Mouse (Mus musculus) cerebellum, adult 18-20 months (tissue): ENCODE data around the gene Aldh3b3.
A peak's percentile ranks its signal among the peaks of the same experiment; 100 is the strongest.

Source experiments
- DNase-seq, 2 experiments: peaks; one replicate each; pipeline ENCODE4 v3.0.0; 2021

The Aldh3b3 gene

DNA sequence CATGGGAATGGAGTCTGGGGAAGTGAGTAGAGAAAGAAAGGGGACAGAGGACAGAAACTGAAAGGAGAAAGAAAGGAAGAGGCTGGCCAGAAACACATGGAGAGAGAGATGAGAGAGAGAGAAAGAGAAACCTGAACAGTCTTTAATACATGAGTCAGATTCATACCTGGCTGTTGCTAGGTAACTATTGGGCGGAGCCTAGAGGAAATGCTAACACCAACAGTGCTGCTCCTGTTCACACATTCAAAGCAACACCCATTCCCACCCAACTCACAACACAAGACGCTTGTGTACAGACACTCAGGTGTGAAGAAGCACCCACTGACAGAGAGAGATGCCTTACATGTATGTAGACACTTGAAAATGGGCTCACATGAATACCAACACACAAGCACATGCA, 17.4 kb downstream of the Aldh3b3 start:
- DNase-seq, result no peak

DNA sequence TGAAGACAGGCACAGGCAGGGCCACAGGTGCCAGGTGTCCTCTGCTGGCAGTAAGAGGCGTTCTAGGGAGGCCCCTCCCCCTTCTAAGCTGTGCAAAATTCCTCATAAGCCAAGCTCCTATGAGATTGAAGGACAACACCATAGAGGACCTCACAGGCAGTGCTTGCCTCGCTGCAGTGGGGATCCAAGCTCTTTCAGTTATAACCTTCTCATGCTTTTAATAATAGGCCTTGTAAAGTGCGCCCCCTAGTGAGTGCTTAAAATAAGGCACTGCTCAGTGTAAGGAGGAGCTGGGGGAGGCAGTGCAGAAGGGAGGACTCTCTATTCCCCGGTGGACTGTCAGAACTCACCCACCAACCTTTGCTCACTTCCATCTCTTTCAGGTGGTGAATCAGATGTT, 21.9 kb downstream of the Aldh3b3 start:
- peak; percentile 84 to 85 for DNase-seq

DNA sequence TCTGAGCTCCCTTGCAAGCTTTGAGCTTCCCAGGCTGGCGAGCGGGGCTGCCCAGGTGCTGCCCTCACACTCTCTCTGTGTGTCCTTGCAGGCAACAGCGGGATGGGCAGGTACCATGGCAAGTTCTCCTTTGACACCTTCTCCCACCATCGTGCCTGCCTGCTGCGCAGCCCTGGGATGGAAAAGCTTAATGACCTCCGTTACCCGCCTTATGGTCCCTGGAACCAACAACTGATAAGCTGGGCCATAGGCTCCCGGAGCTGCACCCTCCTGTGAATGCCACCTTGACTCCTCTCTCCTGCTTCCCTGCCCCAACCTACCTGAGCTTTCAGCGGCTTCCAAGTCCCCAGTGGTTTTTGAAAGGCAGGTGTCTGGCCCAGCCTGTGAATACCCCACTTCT, 22.5 kb downstream of the Aldh3b3 start:
- DNase-seq, result no peak

DNA sequence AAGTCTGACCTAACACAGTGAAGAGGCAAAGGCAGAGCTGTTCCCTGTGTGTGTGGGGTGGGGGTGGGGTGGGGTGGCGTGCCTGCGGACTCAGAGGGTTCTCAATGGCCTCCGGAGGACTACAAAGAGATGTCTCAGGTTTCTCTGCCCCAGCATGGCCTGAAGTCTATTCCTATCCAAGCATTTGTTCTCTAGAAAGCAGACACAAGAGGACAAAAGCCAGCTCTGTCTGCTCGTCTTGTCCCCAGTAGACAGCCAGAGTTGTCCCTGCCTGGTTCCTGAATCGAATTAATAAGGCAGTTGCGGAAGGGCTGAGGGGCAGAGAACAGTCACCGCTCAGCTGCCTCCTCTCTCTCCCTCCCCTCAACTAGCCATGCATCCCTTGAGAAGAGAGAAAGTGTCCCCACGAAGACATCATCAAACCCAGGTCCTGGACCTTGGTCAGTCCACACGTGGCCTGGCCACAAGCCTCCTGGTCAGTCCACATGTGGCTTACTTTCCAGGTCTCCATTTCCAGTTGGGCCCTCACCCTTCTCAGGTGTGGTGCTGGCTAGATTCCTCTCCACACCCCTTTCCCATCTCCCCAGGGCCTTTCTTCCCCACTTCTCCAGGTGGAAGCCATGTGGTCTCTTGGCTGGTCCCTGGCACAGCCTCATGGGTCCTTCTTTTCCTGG, 25.2 kb downstream of the Aldh3b3 start:
- no peak for DNase-seq

DNA sequence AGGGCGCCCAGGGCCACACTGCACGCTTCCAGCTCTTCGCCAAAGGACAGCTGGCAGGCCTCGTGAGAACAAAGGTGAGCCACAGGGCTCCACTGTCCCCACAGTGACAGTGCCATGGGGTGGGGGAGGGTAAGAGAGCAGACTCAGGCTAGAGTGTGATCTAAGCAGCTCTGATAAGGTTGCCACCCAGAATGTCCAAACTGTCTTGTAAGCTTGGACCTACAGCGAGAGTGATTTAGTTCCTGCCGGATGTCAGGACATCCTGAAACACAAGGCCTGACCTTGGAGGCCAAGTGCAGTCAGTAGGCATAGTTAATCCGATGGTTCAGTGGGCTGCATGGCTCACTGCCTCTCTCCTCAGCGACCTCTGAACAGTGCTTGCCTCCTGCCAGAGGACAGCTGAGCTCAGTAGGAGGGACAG, 26.8 kb downstream of the Aldh3b3 start:
- DNase-seq, result no peak

DNA sequence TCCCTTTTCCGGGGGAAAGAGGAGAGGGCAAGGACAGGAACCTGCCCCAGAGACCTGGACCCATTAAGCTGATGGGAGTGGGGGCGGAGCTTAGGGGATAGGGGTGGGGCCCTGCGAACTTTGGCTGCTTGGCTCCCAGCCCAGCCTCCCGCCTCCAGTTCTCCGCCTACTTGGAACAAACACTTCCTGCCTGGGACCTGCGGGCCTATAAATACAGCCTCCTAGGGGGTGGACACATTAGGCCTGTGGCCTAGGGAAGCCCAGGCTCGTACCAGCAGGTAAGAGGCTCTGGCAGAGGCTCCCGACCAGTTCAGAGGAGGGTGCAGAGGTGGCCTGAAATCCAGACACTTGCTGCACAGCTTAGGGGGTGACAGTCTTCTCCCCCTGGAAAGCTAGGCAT, 27.9 kb downstream of the Aldh3b3 start, which contains the start of gene Acy3:
Gene Acy3, plus strand, starts transcription at position 237 of the 400 bp plus-strand sequence.
- DNase-seq, result no peak

DNA sequence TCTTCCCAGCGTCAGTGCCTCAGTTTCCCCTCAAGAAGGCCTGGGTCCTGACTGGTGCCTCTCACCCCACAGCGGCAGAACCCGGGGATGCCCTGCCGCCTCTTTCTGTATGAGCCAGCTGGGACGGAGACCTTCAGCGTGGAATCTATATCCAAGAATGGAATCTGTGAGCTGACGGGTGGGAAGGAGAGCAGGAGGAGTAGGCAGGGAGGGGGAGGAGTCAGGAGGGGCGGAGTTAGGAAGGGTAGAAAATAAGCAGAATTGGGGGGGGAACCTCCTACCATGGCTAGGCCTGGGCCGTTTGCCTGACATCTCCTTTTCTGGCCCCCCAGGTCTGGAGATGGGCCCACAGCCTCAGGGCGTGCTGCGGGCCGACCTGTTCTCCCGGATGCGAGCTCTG, 29.6 kb downstream of the Aldh3b3 start:
- DNase-seq, result no peak

DNA sequence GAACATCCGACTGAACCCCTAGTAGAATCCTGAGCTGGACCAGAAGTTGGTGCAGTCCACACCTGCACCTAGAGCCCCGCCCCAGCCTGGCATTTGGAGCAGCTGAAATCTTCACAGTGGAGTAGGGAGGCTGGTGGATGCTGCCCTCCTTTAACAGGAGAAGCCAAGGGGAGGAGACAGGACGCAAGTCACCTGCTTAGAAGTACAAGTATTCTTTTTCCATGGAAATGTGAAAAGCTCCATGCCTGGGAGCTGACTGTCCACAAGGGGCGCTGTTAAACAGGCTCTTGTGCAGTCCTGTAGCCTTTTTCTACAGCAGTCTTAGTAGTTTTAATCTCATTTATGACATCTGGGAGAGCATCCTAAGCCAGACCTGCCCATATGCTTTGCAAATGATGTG, 30.3 kb downstream of the Aldh3b3 start:
- DNase-seq, result no peak

DNA sequence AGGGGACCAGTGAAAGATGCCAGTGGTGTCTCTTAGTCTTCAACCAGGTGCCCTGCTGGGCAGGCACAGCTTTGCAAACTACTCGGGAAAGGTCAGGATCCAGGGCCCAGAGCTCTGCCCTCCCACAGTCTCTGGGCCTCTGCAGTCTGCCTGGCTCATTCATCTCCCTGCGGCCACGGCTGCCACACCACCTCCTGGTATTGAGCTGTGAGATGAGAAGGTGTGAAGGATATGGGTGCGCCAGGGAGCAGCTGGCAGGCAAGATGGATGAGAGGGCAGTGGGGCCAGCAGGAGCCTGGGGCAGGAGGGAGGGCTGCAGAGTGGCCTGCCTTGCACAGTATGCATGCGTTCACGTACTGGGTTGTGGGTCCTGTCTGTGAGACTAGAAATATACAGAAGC, 32.4 kb downstream of the Aldh3b3 start:
- no peak for DNase-seq

DNA sequence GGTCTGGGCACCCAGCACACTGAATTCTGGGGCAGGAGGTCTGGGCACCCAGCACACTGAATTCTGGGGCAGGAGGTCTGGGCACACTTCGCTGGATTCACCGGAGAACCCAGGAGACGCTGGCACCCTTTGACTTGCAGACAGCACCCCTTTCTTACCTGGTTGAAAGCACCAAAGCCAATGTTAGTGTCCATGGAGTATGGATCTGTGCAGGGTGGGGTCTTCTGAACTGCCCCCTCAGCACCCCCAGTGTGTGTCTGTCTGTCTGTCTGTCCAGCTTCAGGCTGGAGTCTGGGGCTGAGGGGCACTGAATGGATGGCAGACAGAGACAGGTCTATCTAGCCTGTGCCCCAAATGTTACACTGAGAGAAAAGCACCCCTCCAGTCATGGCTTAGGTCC, 33.1 kb downstream of the Aldh3b3 start:
- no peak for DNase-seq

DNA sequence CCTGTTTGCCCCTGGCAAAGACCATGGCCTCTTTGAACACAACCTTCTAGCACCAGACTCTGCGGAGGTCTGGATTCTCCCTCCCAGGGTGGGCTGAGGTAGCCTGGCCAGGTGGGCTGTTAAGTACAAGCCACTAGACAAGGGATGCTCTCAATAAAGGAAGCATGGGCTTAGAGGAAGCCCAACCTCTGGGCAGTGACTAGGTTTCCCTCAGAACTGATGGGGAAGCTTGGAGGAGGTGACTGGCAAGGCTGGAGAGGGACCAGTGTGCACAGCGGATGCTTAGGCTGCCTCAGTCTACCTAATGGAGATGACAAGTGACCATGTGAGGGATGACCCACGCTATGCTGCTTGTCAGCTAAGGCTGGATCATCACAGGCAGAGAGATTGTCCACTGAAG, 33.5 kb downstream of the Aldh3b3 start:
- DNase-seq, result no peak

DNA sequence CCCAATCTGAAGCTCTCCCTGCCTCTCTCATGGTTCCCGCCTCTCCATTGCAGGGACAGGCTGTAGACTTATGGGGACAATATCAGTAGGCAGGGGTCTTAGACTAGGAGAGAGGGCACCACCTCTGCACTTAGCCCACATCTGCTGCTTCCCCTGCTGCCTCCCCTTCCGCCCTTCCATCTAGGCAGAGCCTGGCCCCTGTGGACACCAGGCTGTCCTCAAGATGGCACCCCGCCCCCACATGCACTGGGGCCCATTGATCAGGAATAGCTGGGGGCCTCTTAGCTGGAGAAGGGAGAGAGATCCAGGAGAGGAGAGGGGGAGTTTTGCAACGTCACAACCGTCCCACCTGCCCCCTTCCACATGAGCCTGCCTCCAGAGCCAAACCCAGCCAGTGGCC, 34.0 kb downstream of the Aldh3b3 start, which contains the start of gene Tbx10:
Gene Tbx10, plus strand, starts transcription at position 337 of the 400 bp plus-strand sequence.
- no peak for DNase-seq

DNA sequence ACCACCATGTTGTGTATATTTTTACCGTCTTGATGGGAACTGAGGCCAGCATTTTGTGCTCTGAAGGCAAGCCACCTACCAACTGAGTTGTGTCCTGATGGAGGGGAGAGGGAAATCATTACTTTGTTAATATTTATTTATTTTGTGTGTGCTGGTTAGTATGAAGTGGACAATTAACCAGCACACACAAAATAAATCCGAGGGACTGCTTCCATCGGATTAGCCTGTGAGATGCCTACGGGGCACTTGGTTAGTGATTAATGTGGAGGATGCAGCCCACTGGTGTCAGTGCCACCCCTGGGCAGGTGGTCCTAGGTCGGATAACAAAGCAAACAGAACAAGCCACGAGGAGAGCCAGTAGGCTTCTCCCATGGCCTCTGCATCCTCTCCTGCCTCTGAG, 36.5 kb downstream of the Aldh3b3 start:
- no peak for DNase-seq

DNA sequence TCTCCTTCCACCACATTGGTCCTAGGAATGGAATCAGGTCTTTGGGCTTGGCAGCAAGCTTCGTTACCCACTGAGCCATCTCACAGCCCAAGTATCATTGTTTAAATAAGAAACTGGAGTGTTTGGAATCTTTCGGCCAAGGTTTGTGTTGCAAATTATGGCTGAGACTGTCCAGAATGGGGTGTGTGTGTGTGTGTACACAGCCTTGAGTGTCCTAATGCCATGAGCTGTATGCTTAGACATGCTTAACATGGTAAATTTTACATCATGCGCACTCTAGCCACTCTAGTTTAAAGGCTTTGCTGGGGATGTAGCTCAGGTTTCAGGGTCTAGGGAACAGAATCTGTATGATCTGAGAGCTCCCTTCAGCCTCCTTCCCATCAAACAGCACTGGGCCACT, 37.1 kb downstream of the Aldh3b3 start:
- DNase-seq, result no peak

DNA sequence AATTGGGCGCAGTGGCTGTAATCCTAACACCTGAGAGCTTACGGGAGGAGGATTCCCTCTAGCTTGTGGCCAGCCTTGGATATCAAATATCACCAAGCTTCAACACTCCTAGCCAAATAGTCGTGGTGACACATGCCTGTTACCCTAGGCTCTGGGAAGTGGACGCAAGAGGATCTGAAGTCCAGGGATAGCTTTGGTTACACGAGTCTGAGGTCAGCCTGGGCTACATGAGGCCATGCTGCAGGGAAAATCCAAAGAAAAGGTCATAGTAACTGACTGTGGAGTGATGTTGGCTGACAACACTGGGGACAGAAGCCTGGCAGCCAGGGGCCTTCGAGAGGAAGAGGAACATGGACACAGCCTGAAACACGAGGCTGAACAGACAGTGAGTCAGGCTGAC, 37.7 kb downstream of the Aldh3b3 start:
- DNase-seq, result no peak

DNA sequence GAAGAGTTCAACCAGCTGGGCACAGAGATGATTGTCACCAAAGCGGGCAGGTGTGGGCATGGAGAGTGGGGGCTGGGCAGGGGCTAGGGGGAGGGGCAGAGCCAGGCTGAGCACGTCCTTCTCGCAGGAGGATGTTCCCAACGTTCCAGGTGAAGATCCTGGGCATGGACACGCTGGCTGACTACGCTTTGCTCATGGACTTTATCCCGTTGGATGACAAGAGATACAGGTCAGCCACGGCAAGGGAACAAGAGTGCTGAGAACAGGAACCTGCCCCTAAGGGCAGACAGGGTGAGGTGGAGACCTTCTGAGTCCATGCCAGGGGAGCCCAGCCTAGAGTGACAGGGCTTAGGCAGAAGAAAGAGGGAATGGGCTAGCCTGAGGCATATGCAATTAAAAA, 38.3 kb downstream of the Aldh3b3 start:
- DNase-seq, result no peak

DNA sequence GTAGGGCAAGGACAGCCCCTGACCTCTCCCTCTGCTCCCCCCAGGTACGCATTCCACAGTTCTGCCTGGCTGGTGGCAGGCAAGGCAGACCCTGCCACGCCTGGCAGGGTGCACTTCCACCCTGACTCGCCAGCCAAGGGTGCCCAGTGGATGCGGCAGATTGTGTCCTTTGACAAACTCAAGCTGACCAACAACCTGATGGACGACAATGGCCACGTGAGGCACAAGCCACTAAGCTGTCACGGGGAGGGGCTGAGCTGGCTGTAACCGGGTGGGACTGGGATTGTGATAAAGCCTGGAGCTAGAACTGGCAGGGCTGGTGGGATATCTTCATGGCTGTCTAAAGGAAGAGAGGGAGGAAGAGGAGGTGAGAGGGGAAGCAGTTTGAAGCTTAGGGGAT, 38.8 kb downstream of the Aldh3b3 start:
- DNase-seq, result no peak

DNA sequence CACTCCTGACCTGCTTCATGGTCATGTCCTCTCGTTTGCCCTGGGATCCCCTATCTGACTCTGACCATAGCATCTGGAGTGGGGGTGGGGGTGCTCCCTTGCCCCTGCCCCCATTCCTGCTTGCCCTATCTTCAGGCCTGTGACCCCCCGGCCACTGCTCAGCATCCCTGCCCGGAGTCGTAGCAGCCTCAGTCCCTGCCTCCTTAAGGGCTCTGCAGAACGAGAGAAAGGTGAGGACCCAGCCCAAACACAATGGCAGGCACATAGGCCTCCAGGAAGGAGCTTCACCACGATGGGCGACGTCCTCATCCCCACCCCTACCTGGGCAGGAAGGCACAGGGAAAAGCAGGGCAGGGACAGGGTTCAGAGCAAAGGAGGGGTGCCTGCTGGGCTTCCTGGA, 39.9 kb downstream of the Aldh3b3 start:
- no peak for DNase-seq

DNA sequence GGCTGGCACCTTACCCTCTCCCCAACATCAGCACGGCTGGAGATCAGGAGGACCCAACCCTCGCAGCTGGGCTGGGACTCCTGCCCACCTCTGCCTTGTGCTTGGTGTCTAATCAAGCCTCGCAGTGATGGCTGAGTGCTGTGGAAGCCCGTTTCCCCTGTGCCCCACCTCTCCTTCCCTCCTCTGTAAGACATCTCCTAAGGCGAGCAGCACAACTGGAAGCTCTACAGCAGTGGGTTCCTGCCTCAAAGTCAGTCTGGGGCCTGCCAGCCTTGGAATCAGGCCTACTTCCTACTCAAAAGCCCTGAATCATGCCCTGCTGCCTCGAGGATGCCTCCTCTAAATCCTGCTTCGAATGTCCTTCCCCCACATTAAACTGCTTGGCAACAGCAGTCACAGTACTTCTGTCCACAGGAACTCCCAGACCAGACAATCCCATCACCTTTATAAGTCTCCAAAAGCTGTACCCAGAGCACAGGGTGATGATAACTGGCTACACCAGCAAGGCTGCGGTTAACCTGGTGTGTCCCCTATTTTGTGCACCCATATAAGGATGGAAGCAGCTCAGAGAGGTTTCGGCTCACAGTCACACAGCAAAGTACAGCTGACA, 40.8 kb downstream of the Aldh3b3 start:
- DNase-seq, result no peak

DNA sequence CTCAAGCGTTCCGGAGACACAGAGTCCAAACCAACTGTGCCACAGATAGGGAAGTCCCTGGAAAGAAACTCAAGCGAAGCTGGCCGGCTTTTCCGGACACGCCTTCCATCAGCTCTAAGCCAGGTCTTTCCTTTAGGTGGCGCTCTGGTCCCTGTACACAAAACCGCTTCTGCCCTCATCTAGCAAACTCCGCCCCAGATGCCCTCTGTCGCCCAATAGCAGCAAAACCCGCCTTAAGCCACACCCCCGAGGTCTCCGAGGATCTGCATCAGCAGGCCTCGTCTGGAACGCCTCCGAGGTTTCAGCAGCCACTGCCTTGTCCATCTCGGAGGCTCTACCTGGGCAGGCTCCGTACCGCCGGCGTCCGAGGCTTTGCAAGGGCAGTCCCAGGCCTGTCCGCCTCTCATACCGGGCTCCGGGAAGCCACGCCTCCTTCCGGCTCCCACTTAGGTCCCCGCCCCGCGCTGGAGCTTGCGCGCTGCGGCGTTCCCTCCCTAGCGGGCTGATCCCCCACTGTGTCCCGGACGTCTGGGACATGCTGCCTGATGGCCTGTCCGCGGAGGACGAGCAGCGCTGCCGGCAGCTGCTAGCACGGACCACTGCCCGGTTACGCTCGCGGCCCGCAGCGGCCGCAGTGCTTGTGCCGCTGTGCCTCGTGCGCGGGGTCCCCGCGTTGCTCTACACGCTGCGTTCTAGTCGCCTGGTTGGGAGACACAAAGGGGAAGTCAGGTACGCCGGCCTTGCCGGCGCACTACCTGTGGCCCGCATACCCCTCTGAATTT, 41.9 kb downstream of the Aldh3b3 start, which contains the start of the genes Nudt8 and Gm49405:
Gene Nudt8, plus strand, starts transcription at position 462 of the 782 bp plus-strand sequence.
Gene Gm49405, plus strand, starts transcription at position 508 of the 782 bp plus-strand sequence.
- peak; percentile 95 to 99 for DNase-seq

DNA sequence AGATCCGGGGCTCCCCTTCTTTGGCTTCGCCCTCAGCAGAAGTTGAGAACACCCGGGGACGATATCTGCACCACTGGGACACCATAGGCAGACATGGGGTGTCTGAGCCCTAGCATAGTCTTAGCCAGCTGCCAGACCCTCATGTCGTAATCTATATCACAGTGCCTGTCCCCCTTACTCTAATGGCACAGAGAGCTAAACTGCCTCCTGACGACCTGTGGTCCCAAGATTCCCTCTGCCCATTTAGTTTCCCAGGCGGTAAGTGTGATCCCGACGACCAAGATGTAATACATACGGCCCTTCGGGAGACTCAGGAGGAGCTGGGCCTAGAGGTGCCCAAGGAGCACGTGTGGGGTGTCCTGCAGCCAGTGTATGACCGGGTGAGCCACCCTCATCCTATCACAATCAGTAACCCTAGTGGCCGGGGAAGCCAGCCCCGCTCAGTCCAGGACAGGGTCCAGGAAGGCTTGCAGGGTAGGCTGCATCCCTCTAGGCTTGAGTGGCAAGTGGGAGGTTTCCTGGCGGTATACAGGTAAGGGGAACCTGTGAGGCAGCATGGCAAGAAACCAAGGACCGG, 42.6 kb downstream of the Aldh3b3 start:
- DNase-seq, result peak in 1 of 2 experiments; percentile 36

DNA sequence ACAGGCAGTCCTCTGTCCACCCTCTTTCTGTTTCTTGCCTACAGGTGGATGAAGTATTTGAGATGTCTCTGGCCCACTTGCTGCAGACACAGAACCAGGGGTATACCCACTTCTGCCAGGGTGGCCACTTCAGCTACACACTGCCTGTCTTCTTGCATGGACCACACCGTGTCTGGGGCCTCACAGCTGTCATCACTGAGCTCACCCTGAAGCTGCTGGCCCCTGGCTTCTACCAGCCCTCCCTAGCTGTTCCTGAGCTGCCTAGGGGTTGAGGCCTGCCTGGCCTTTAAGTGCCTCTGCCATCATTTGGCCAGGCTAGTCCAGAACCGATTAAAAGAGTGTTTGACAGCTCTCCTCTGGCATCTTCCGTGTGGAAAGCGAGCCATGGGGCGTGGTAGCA, 43.3 kb downstream of the Aldh3b3 start:
- no peak for DNase-seq

DNA sequence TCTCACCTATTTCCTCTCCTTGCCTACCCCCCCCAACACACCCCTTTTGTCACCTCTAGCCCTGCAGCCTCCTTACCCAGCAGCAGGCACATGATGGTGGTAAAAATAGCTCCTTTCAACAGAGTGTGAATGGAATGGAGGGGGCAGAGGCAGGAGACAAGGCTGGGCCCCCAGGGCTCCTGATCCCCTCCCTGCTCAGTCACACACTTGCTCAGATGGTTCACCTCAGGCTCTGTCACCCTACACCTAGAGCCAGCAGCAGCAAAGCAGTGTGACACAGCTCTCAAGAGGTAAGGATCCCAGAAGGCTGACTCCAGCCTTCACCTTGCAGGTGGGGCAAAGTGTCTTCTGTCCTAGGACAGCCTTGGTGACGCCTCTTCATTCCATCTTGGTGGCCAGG, 44.7 kb downstream of the Aldh3b3 start, which contains the start of gene Doc2g:
Gene Doc2g, plus strand, starts transcription at position 202 of the 400 bp plus-strand sequence.
- DNase-seq, result no peak
